Mouse (Mus musculus): ENCODE measurements around the gene Rgs13.
"Not testable (repeated sequence)": the region's sequence is repeated elsewhere in the genome, so short reads cannot be mapped to it uniquely, and the experiment has no call there.

Gene Rgs13

DNA sequence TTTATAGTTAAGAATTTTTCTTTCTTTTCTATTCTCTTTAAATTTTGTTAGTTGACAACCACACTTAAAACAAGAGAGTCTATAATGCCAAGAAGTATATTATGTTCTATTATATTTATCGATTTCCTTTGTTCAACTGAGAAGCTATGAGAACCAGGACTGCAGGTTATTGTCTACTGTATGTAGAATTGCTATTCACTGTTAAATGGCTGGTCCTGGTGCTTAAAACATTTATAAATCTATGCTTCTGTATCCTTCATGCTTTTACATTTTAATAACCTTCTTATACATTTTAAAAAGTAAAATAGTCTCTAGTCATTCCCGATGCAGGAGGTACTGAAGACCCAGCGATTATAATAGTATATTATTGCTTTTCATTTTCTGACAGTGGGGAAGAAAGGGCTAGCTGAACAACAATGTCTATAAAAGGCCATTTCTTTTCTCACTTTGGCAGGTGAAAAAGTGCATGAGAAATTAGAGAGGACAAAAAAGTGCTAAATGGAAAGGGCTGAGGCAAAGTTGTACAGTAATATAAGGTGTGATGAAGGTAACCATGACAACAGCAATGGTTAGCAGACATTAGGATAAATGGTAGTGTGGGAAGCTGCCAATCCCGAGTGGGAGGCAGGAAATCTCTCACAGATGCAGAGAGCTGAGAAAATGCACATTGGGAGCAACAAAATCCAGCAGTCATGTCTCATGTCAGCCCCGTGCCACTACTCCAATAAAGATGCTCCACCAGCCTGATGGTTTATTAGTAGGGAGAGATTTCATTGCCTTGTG, 25.6 kb downstream of the Rgs13 start:
- no peak for DNase-seq

DNA sequence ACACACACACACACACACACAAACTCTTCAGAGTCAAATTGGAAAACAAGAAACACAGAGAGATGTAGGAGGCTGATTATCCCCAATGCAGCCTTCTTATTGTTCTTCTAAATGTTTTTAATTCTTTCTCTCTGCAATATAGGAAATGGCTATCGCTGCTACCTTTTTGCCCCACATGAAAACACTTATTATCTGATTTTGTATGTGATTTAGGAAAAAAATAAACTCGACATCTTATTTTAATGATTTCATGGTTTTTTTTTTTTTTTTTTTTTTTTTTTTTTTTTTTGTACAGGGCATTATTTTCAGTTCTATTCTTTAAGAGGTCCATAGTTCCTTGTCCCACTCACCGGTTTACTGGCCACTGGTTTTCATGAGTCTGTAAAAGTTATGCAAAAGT, 27.2 kb downstream of the Rgs13 start:
- DNase-seq: no peak

DNA sequence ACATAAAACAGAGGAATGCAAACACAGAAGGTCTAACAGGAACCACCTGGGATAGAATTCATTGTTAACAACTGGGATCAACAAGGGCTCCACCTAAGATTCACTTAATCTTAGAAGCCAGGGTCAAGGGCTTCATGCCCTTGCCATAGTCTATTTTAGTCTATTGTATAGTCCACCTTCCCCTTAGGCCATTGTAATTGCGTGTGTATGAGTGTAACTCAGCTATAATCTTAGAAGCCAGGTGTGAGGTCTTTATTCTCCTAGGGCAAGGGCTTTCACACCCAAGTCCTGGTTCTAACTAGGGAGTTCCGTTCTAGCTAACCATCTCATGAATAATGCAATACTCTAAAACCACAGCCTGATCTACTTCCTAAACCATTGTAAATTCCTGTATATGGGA, 35.8 kb downstream of the Rgs13 start:
- DNase-seq: not testable (repeated sequence)

DNA sequence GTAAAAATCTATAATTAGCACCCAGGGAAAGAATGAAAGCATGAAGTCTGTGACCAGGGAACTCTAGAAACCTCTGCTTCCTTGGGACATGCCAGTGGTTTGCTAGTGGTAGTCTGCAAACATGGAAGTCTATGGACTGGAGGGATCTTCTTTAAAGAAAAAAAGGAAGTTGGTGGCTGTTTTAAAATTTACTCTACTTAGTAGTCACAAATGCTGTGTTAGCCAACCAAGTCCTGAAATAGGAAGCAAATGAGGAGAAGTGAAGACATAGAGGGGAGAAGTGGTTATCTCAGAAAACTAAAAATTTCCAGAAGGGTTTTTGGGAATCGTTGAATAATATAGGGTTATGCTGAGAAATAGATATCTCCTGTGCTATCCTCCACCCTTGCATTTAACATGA, 37.3 kb downstream of the Rgs13 start:
- DNase-seq: no peak

DNA sequence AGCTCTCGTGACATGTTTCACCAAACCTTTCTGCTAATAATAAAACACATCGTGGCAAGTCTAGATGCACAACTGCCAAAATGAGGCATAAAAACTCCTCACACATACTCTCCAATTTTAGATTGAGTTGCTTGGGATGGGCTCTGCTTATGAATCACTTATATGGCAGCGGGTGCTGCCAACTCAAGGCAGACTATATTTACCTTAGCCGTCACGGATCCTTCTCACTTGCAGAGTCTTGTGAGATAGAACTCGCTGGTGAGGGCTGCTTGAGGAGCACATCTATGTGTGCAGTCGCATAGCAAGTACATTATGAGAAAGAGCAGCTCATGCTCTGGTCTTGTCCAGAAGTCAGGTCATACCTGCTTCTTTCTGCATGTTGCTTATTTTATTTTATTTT, 49.2 kb downstream of the Rgs13 start:
- no peak for DNase-seq

DNA sequence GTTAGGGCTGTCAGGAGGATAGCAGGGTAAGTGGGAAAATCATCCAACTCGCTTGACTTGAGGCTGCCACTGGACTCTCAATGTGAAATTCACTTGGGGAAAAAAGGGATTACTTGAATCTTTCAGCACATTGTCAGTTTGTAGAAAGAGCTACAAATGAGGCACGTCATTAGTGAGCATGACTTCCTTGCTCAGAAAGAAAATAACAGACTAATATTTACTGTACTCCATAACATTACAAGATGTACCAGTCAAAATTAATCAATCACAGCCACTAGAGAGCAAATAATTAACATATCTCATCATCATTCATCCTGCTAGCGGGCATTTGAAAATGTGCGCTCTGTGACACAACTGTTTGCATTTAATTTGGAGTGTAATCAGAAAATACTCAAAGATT, 57.1 kb downstream of the Rgs13 start:
- DNase-seq: no peak

DNA sequence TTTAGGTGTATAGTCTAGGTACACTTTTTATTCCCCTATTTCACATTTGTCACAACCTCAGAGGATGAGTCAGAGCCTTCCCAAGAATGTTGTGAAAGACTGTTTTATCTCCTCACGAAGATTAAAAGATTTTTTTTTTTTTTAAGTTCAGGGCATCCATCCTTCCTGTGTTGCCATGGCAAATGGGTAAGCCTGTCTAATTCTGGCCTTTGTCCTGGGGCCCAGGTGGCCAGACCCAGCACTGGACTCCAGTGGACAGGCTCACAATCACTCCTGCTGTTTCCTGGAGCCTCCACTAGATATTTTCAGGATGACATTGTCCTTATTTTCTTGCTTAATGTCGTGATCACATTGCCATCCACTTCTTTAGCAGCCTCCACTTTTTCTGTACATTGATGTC, 57.7 kb downstream of the Rgs13 start:
- no peak for DNase-seq

DNA sequence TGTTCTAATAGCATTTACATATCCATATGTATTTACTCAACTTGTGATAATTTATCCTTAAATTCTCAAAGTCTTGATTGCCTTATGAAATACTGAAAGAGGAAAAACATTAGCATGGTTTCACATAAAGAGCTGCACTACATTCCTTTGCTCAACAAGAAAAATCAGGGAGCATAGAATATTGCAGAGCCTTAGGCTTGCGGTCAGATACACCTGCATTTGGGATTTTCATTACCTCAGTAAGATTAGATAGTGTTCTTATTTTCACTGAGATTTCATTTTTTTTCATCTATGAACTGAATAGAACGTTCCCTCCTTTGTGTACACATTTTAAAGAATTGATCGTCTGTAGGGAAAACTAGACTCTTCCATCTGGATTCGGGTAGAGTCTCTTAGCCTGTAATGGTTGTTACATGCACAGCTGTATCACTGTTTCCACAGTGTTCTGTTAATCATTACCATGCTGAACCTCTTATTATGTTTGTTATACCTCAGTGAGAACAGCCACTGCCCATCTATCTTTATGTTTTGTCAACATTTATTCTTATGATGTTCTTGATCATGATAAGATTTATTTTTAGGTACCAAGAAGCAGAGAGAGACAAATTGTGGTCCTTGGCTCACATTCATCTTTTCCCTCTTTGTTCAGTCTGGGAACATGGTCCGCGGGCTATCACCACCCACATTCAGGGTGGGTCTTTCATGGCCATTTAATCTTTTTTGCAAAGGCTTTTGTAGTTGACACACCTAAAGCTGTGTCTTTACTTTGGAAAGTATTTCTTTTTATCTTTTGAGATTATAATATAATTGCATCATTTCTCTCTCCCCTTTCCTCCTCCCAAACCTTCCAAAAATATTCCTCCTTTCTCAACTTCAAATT, 61.1 kb downstream of the Rgs13 start:
- DNase-seq: no peak

DNA sequence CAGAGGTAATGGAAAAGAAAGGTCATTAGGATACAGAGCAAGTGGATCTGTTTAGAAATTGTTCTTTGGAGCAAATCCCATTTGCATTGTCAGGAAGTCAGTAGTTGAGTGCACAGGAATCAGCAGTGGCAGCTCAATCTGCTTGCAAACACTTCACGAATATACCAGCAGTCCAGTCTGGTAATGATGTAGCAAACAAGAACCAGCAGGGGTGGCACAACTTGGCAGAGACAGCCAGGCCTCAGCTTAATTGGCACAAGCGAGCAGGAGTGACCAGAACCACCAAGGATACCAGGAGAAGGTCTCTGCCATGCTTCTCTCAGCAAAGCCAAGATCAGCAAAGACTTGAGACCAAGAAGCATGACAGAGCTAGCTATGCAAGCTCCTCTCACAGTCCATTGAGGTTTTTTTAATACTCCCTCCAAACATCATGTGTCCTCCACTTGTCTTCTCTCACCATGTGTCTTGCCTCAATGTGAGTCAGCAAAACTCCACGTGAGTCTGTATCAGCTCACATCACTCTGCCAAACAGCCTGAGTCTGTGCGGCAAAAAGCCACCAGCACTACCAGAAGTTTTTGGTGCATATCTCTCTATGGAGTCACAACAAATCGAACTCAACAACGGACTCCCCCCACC, 63.6 kb downstream of the Rgs13 start:
- no peak for DNase-seq

DNA sequence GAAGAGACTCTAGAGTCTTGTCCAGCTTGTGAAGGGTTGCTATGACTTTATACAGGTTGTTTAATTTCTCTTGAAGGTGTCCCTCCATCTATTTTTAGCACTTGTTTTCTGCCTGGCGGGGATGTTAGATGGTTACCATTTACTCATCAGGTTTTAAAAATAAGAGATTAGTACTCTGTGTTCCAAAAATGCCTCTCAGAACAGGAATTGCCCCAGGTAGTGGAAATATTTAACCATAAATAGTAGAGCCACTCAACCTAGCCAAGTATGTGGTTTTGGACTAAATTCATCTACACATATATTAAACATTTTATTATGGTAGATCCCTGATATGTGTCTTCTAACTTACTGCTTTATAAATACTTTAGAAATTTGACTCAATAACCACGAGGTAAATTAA, 64.2 kb downstream of the Rgs13 start:
- no peak for DNase-seq

DNA sequence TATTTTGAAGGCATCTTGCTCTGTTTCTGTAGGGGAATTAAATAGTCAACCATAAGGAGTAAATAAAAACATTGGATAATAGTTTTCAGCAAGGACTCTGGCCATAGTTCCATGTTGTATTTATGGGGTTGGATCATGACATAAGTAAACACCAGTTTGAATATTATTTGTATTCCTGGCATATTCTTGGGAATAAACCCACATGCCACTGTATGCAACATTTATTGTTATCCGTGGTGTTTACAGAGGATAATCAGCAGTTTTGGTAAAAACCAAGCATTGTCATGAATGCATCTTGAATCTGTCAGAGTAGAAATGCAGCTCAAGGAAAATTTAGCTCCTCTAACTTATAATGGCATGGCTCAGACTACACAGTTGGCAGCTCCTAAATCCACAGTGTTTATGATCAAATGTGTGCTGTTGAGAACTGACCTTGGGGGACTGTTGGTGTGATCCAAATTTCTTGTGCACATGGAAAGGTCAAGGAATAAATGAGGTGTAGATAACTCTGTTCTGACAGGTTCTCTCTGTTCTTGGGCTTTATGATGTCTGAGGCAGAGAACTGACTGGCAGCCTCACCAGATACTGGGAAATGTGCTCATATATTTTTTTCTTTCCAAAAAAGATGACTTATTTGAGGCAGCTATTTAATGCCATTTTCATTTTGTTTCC, 78.4 kb downstream of the Rgs13 start:
- DNase-seq: no peak

DNA sequence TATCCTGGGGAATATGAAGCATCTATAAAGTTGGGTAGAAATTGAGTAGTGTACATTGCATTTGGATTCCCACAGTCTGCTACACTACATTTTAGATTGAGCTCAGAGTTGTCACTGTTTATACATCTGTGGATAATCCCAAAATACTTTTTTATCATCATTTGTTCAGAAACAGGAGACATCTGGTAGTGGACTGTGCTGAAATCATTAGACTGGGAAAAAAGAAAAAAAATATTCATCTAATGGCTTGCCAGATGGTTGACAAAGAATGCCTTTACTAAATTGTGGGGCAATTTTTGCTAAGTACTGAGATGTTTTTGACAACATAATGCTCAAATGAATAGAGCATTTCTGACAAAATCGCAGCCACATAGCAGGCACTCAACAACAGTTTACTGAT, 86.8 kb downstream of the Rgs13 start:
- DNase-seq: no peak

Measured in B cell, adult 2 months (primary cell).